Mouse (Mus musculus): ENCODE results near the gene Olfr952. TPM values are rescaled to one million over a fixed set of nuclear protein-coding genes. Genes with fewer than 3 reads are reported as not detected.

The Olfr952 gene
- polyA plus RNA-seq (2015; fragmentation: Nextera tagmentation; extraction: Ambion mirVana), result not detected in 2 replicates

DNA sequence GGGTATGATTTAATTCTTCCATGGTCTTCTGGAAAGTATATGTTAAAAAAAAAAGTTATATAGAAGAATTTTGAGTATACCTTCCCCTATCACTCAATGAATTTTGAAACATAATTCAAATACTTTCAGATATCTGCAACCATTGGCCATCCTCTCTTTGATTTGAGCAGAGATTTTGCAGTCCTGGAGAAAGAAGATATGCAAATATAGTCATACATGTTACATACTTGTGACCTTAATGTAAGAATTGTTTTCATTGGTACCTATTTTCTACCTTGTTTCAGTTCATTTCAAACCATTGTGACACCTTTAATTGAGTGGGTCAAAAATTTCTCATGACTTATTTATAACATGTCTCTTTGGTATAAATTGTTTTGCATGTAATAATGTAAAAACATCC is at the start of gene Olfr952:
Gene Olfr952 (minus strand): TSS at position 101 of the 400 bp plus-strand sequence.
- H3K36me3 ChIP-seq (ENCODE audit: insufficient read depth, low read length), result no peaks in the 10 kb centered on the region
- no peak within 1 kb of the TSS for H3K4me3 ChIP-seq (ENCODE audit: low read depth, low read length)
- H3K9me3 ChIP-seq (ENCODE audit: low read length), result no peaks in the 10 kb centered on the region
- no peak within 1 kb of the TSS for H3K9ac ChIP-seq (replicated peaks; ENCODE audit: low read depth)
- ATAC-seq, result no peak
- no peaks in the 10 kb centered on the region for H3K4me1 ChIP-seq (ENCODE audit: insufficient read depth, low read depth, low read length)
- H3K4me2 ChIP-seq (replicated peaks; ENCODE audit: low read depth, low read length), result no peak within 1 kb of the TSS
- no peak for DNase-seq (ENCODE audit: low spot score)
- TF ChIP-seq EP300 (IDR thresholded peaks at IDR 0.05) (no peak), CTCF (IDR thresholded peaks at IDR 0.05) (no peak)
- H3K27me3 ChIP-seq (replicated peaks; ENCODE audit: insufficient read depth, low read length), result no peaks in the 10 kb centered on the region
- no peak within 1 kb of the TSS for H3K27ac ChIP-seq (ENCODE audit: low read length)

- no peaks in the 10 kb centered on the region for H3K4me1 ChIP-seq (ENCODE audit: insufficient read depth, low read depth, low read length)
- H3K27me3 ChIP-seq (replicated peaks; ENCODE audit: insufficient read depth, low read length), result no peaks in the 10 kb centered on the region
- ATAC-seq (no peak), DNase-seq (ENCODE audit: low spot score) (no peak)
- H3K9me3 ChIP-seq (ENCODE audit: low read length), result no peaks in the 10 kb centered on the region
- H3K27ac ChIP-seq (ENCODE audit: low read length), result no peak within 1 kb of the TSS
- WGBS, result 36% methylated on average over 1 of the region's 1 CpGs
- no peaks in the 10 kb centered on the region for H3K36me3 ChIP-seq (ENCODE audit: insufficient read depth, low read length)
- H3K4me2 ChIP-seq (replicated peaks; ENCODE audit: low read depth, low read length), result no peak within 1 kb of the TSS
- no peak within 1 kb of the TSS for H3K4me3 ChIP-seq (ENCODE audit: low read depth, low read length)
- H3K9ac ChIP-seq (replicated peaks; ENCODE audit: low read depth), result no peak within 1 kb of the TSS
- no peak for TF ChIP-seq CTCF (IDR thresholded peaks at IDR 0.05)
- TF ChIP-seq EP300 (IDR thresholded peaks at IDR 0.05), result no peak
Observed at GRCm38 (mm10) chr9:39471844-39472243, 44.9 kb upstream of the Olfr952 start, which contains the start of gene Olfr955. Gene Olfr955, minus strand, starts transcription at chr9:39471944.

DNA sequence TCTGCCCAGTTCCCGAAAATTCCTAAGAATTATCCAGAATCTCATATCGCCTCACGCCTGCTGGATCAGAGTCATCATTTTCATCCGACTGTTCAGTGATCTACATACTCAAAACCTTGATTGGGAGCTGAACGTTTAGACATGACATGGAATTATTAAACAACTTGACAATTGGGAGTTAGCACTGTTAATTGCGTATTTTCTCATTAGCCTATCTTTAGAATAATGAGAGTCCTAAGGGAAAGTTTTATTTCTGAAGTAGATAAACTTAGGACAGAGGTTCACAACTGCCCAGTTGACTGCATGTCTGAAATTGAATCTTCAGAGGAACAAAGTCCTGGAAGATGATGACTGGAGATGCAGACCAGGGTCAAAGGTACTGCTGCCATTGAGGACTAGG is 29.5 kb upstream of the Olfr952 start, which contains the start of gene Olfr954:
Gene Olfr954 (plus strand): TSS at position 301 of the 400 bp plus-strand sequence.
- Histone ChIP-seq H3K36me3 (ENCODE audit: insufficient read depth, low read length) (no peaks in the 10 kb centered on the region), H3K27me3 (replicated peaks; ENCODE audit: insufficient read depth, low read length) (no peaks in the 10 kb centered on the region), H3K9ac (replicated peaks; ENCODE audit: low read depth) (no peak within 1 kb of the TSS), H3K4me2 (replicated peaks; ENCODE audit: low read depth, low read length) (no peak within 1 kb of the TSS), H3K9me3 (ENCODE audit: low read length) (no peaks in the 10 kb centered on the region), H3K27ac (ENCODE audit: low read length) (no peak within 1 kb of the TSS), H3K4me1 (ENCODE audit: insufficient read depth, low read depth, low read length) (no peaks in the 10 kb centered on the region), H3K4me3 (ENCODE audit: low read depth, low read length) (no peak within 1 kb of the TSS)
- no peak for ATAC-seq
- TF ChIP-seq CTCF (IDR thresholded peaks at IDR 0.05) (no peak), EP300 (IDR thresholded peaks at IDR 0.05) (no peak)
- DNase-seq (ENCODE audit: low spot score), result no peak
- 76% methylated on average over 6 of the region's 6 CpGs for WGBS

GRCm38 (mm10) chr9:39387110-39387509 is 39.8 kb downstream of the Olfr952 start, which contains the start of gene Olfr951:
Gene Olfr951, plus strand, starts transcription at chr9:39387410.
- 86% methylated on average over 2 of the region's 2 CpGs for WGBS
- Histone ChIP-seq H3K36me3 (ENCODE audit: insufficient read depth, low read length) (no peaks in the 10 kb centered on the region), H3K27me3 (replicated peaks; ENCODE audit: insufficient read depth, low read length) (no peaks in the 10 kb centered on the region), H3K4me3 (ENCODE audit: low read depth, low read length) (no peak within 1 kb of the TSS), H3K9me3 (ENCODE audit: low read length) (no peaks in the 10 kb centered on the region), H3K9ac (replicated peaks; ENCODE audit: low read depth) (no peak within 1 kb of the TSS), H3K4me1 (ENCODE audit: insufficient read depth, low read depth, low read length) (no peaks in the 10 kb centered on the region), H3K27ac (ENCODE audit: low read length) (no peak within 1 kb of the TSS), H3K4me2 (replicated peaks; ENCODE audit: low read depth, low read length) (no peak within 1 kb of the TSS)
- DNase-seq (ENCODE audit: low spot score), result no peak
- no peak for TF ChIP-seq EP300 (IDR thresholded peaks at IDR 0.05)
- TF ChIP-seq CTCF (IDR thresholded peaks at IDR 0.05), result no peak
- no peak for ATAC-seq

Other genes starting within 250 kb of the Olfr952 start
- gene Olfr944, start 225.2 kb downstream of the Olfr952 start, polyA plus RNA-seq (2015; fragmentation: Nextera tagmentation; extraction: Ambion mirVana), result not detected in 2 replicates
- not detected in 2 replicates for gene Olfr1537, start 177.2 kb downstream of the Olfr952 start, polyA plus RNA-seq (2015; fragmentation: Nextera tagmentation; extraction: Ambion mirVana)
- not detected in 2 replicates for gene Olfr945, start 150.3 kb downstream of the Olfr952 start, polyA plus RNA-seq (2015; fragmentation: Nextera tagmentation; extraction: Ambion mirVana)
- gene Olfr948, start 101.1 kb downstream of the Olfr952 start, polyA plus RNA-seq (2015; fragmentation: Nextera tagmentation; extraction: Ambion mirVana), result not detected in 2 replicates
- not detected in 2 replicates for gene Olfr951, start 39.7 kb downstream of the Olfr952 start, polyA plus RNA-seq (2015; fragmentation: Nextera tagmentation; extraction: Ambion mirVana)
- not detected in 2 replicates for gene Olfr954, start 29.6 kb upstream of the Olfr952 start, polyA plus RNA-seq (2015; fragmentation: Nextera tagmentation; extraction: Ambion mirVana)
- gene Olfr955, start 44.8 kb upstream of the Olfr952 start, polyA plus RNA-seq (2015; fragmentation: Nextera tagmentation; extraction: Ambion mirVana), result not detected in 2 replicates
- gene Olfr44, start 66.8 kb upstream of the Olfr952 start, polyA plus RNA-seq (2015; fragmentation: Nextera tagmentation; extraction: Ambion mirVana), result not detected in 2 replicates
- not detected in 2 replicates for gene Olfr957, start 88.7 kb upstream of the Olfr952 start, polyA plus RNA-seq (2015; fragmentation: Nextera tagmentation; extraction: Ambion mirVana)
- not detected in 2 replicates for gene Olfr958, start 126.9 kb upstream of the Olfr952 start, polyA plus RNA-seq (2015; fragmentation: Nextera tagmentation; extraction: Ambion mirVana)
- gene Olfr959, start 148.4 kb upstream of the Olfr952 start, polyA plus RNA-seq (2015; fragmentation: Nextera tagmentation; extraction: Ambion mirVana), result not detected in 2 replicates
- 1.4 and 1.7 TPM in 2 replicates for gene AW551984, start 177.3 kb upstream of the Olfr952 start, polyA plus RNA-seq (2015; fragmentation: Nextera tagmentation; extraction: Ambion mirVana)
- gene Olfr148, start 183.5 kb upstream of the Olfr952 start, polyA plus RNA-seq (2015; fragmentation: Nextera tagmentation; extraction: Ambion mirVana), result not detected in 2 replicates
- not detected in 2 replicates for gene Olfr960, start 194.2 kb upstream of the Olfr952 start, polyA plus RNA-seq (2015; fragmentation: Nextera tagmentation; extraction: Ambion mirVana)
- not detected in 2 replicates for gene Olfr961, start 217.9 kb upstream of the Olfr952 start, polyA plus RNA-seq (2015; fragmentation: Nextera tagmentation; extraction: Ambion mirVana)
- gene Olfr963, start 240.1 kb upstream of the Olfr952 start, polyA plus RNA-seq (2015; fragmentation: Nextera tagmentation; extraction: Ambion mirVana), result not detected in 2 replicates

Data from lung, postnatal 0 days (tissue).